In the genomic region with DNA sequence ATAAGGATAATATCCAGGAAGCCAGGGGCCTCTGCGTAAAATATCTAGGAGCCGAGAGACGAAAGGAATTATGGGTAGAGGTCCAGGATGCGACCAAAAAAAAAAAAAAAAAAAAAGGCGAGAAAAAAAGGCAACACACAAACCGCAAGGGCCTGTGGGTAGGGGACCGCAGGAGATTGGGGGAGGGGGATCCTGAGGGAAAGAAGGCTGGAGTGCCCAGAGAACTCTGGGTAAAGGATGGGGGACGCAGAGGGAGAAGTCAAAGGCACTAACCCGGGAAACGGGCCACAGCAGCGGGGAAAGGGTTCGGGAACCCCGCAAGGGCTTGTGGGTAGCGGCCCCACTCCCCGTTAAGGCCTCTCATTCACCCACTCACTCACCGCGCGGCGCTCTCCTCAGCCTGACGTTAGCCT, we compare ENCODE assay signal across 8 mouse cellular contexts. TPM values are rescaled to one million over a fixed set of nuclear protein-coding genes. Genes with fewer than 3 reads are reported as not detected.
DNase-seq lines count a peak whose midpoint lies in the region; ATAC-seq and TF ChIP-seq lines count a peak whose summit lies in the region.

No protein-coding gene starts in this region.

- intact Hi-C loops in gastrocnemius, adult 2 months (cut with DNase I) = no loop called here

- H3K9me3 ChIP-seq in hindbrain, embryonic 10.5 days = no peaks in the 10 kb centered on the region

- peak overlapping the region; percentile 98 for H3K4me3 ChIP-seq in gastrocnemius, adult 2 months
- H3K4me3 ChIP-seq in testis, adult 2 months (ENCODE audit: control insufficient read depth, low read depth, low read length) = peak overlapping the region; percentile 93
- peak overlapping the region; percentile 83 for H3K4me3 ChIP-seq in hindbrain, embryonic 10.5 days

- TF ChIP-seq POLR2A in testis, adult 2 months (IDR thresholded peaks at IDR 0.05; ENCODE audit: control insufficient read depth, low read depth, low read length) = no peak

- H3K27ac ChIP-seq in gastrocnemius, adult 2 months = peak overlapping the region; percentile 99
- peak overlapping the region; percentile 96 for H3K27ac ChIP-seq in testis, adult 2 months (ENCODE audit: control insufficient read depth, insufficient read depth, low read depth, low read length)
- peak overlapping the region; percentile 99 for H3K27ac ChIP-seq in hindbrain, embryonic 10.5 days

- ATAC-seq in megakaryocyte progenitor cell, adult 5-6 weeks (replicated peaks; ENCODE audit: poor library complexity) = peak; percentile 63

- H3K36me3 ChIP-seq in testis, adult 2 months (ENCODE audit: control insufficient read depth, insufficient read depth, low read length) = peaks cover 2% of the 10 kb centered on the region
- H3K36me3 ChIP-seq in hindbrain, embryonic 10.5 days = peaks cover 46% of the 10 kb centered on the region

- peaks cover 2% of the 10 kb centered on the region for H3K4me1 ChIP-seq in testis, adult 2 months (ENCODE audit: control insufficient read depth, insufficient read depth, low read length)
- H3K4me1 ChIP-seq in hindbrain, embryonic 10.5 days (replicated peaks) = peaks cover 21% of the 10 kb centered on the region

- no peak for DNase-seq in gastrocnemius, adult 2 months
- DNase-seq in gastrocnemius, postnatal 4 days (ENCODE audit: low spot score in 2 of 2) = no peak
- DNase-seq in testis, postnatal 10 days (ENCODE audit: low spot score) = no peak
- no peak for DNase-seq in hindbrain, embryonic 10.5 days (ENCODE audit: low spot score)
- DNase-seq in layer of hippocampus, postnatal 14 days (ENCODE audit: low spot score in 2 of 2) = no peak
- DNase-seq in frontal cortex, postnatal 14 days (ENCODE audit: low spot score in 2 of 2) = no peak

- TF ChIP-seq CTCF in gastrocnemius, adult 2 months (IDR thresholded peaks at IDR 0.05) = no peak
- no peak for TF ChIP-seq CTCF in testis, adult 2 months (IDR thresholded peaks at IDR 0.05; ENCODE audit: control insufficient read depth, insufficient read depth, insufficient replicate concordance, low read depth, low read length)

- H3K27me3 ChIP-seq in testis, adult 2 months (ENCODE audit: control insufficient read depth, insufficient read depth, low read length) = no peaks in the 10 kb centered on the region
- no peaks in the 10 kb centered on the region for H3K27me3 ChIP-seq in hindbrain, embryonic 10.5 days (ENCODE audit: insufficient read depth, poor library complexity, severe bottlenecking)

- WGBS in hindbrain, embryonic 10.5 days = under 1% methylated on average over 20 of the region's 20 CpGs

RNA-seq across cellular contexts. Expression of gene Snrnp70, which starts 0.4 kb away (rescaled TPM):
- total RNA-seq in gastrocnemius, adult 2 months (2021) = 10 to 100 TPM; 87.9 to 90.7 TPM
- total RNA-seq in gastrocnemius, postnatal 4 days (2021) = 100 to 1,000 TPM; 215 to 251 TPM
- polyA plus RNA-seq in testis, adult 2 months (2012; rRNA removed) = 180 and 202 TPM in 2 replicates
- 223 and 271 TPM in 2 replicates for polyA plus RNA-seq in hindbrain, embryonic 10.5 days (2016; fragmentation: Nextera tagmentation; extraction: Ambion mirVana)
- total RNA-seq in megakaryocyte progenitor cell, adult 5-6 weeks (2015) = 105 and 107 TPM in 2 replicates
- total RNA-seq in megakaryocyte progenitor cell, adult 5-6 weeks (2017) = 387 and 490 TPM in 2 replicates
- total RNA-seq in layer of hippocampus, postnatal 14 days (2021) = 100 to 1,000 TPM; 386 to 456 TPM

RNA-seq across cellular contexts. Expression of gene Kcna7, which starts 10.3 kb away (rescaled TPM):
- 10 to 100 TPM; 68.4 to 95.8 TPM for total RNA-seq in gastrocnemius, adult 2 months (2021)
- total RNA-seq in gastrocnemius, postnatal 4 days (2021) = 10 to 100 TPM; 11.4 to 12.8 TPM
- 0.99 and 1.1 TPM in 2 replicates for polyA plus RNA-seq in testis, adult 2 months (2012; rRNA removed)
- polyA plus RNA-seq in hindbrain, embryonic 10.5 days (2016; fragmentation: Nextera tagmentation; extraction: Ambion mirVana) = 0.07 TPM in 1 of 2 replicates, not detected in the other
- total RNA-seq in megakaryocyte progenitor cell, adult 5-6 weeks (2015) = not detected in 2 replicates
- not detected in 2 replicates for total RNA-seq in megakaryocyte progenitor cell, adult 5-6 weeks (2017)
- not detected for total RNA-seq in layer of hippocampus, postnatal 14 days (2021)

RNA-seq across cellular contexts. Expression of gene Ntf5, which starts 18.4 kb away (rescaled TPM):
- 1 to 10 TPM; 3.6 to 4.9 TPM for total RNA-seq in gastrocnemius, adult 2 months (2021)
- total RNA-seq in gastrocnemius, postnatal 4 days (2021) = under 1 TPM; 0.61 to 0.98 TPM
- polyA plus RNA-seq in testis, adult 2 months (2012; rRNA removed) = 0.19 and 0.25 TPM in 2 replicates
- polyA plus RNA-seq in hindbrain, embryonic 10.5 days (2016; fragmentation: Nextera tagmentation; extraction: Ambion mirVana) = 1.0 and 1.1 TPM in 2 replicates
- total RNA-seq in megakaryocyte progenitor cell, adult 5-6 weeks (2015) = 0.10 TPM in 1 of 2 replicates, not detected in the other
- total RNA-seq in megakaryocyte progenitor cell, adult 5-6 weeks (2017) = not detected in 2 replicates
- under 1 TPM in 1 of 2 experiments, not detected in 1; 0.31 TPM for total RNA-seq in layer of hippocampus, postnatal 14 days (2021)

RNA-seq across cellular contexts. Expression of gene Lin7b, which starts 24.8 kb away (rescaled TPM):
- total RNA-seq in gastrocnemius, adult 2 months (2021) = not detected
- 1 to 10 TPM in 1 of 2 experiments, under 1 TPM in 1; 0.86 to 1.1 TPM for total RNA-seq in gastrocnemius, postnatal 4 days (2021)
- polyA plus RNA-seq in testis, adult 2 months (2012; rRNA removed) = 5.7 and 7.3 TPM in 2 replicates
- 0.89 and 1.5 TPM in 2 replicates for polyA plus RNA-seq in hindbrain, embryonic 10.5 days (2016; fragmentation: Nextera tagmentation; extraction: Ambion mirVana)
- total RNA-seq in megakaryocyte progenitor cell, adult 5-6 weeks (2015) = not detected in 2 replicates
- not detected in 2 replicates for total RNA-seq in megakaryocyte progenitor cell, adult 5-6 weeks (2017)
- total RNA-seq in layer of hippocampus, postnatal 14 days (2021) = 100 to 1,000 TPM; 148 to 157 TPM

RNA-seq across cellular contexts. Expression of gene Lhb, which starts 25.5 kb away (rescaled TPM):
- under 1 TPM; 0.51 to 0.73 TPM for total RNA-seq in gastrocnemius, adult 2 months (2021)
- not detected for total RNA-seq in gastrocnemius, postnatal 4 days (2021)
- 32.8 and 38.1 TPM in 2 replicates for polyA plus RNA-seq in testis, adult 2 months (2012; rRNA removed)
- polyA plus RNA-seq in hindbrain, embryonic 10.5 days (2016; fragmentation: Nextera tagmentation; extraction: Ambion mirVana) = 0.60 and 1.5 TPM in 2 replicates
- total RNA-seq in megakaryocyte progenitor cell, adult 5-6 weeks (2015) = not detected in 2 replicates
- not detected in 2 replicates for total RNA-seq in megakaryocyte progenitor cell, adult 5-6 weeks (2017)
- under 1 TPM in 1 of 2 experiments, not detected in 1; 0.69 TPM for total RNA-seq in layer of hippocampus, postnatal 14 days (2021)

Comparison
In these comparisons a context has a peak if more than half of its experiments do, and no peak if none do; other contexts are left out.
1. RNA of gene Kcna7, which starts 10.3 kb away (total RNA-seq): 68.4 to 95.8 TPM in gastrocnemius, adult 2 months and 11.4 to 12.8 TPM in gastrocnemius, postnatal 4 days; not detected in layer of hippocampus, postnatal 14 days and not detected in megakaryocyte progenitor cell, adult 5-6 weeks; every median in the first group is over 10 times any median in the second.
2. Peak in every context shown above with its lines, with median percentiles within 50 percentile points of each other: H3K27ac ChIP-seq and H3K4me3 ChIP-seq.